Mouse (Mus musculus): ENCODE results near the gene Olfr201. TPM values are rescaled to one million over a fixed set of nuclear protein-coding genes. Genes with fewer than 3 reads are reported as not detected.

The Olfr201 gene
- polyA plus RNA-seq, 1 experiment from 2014 or later = not detected

Other genes starting within 250 kb of the Olfr201 start
- gene Olfr186, start 242.3 kb downstream of the Olfr201 start, polyA plus RNA-seq (2015; fragmentation: Nextera tagmentation; extraction: Ambion mirVana) = not detected in 2 replicates
- not detected in 2 replicates for gene Olfr187, start 232.9 kb downstream of the Olfr201 start, polyA plus RNA-seq (2015; fragmentation: Nextera tagmentation; extraction: Ambion mirVana)
- gene Olfr190, start 194.6 kb downstream of the Olfr201 start, polyA plus RNA-seq (2015; fragmentation: Nextera tagmentation; extraction: Ambion mirVana) = not detected in 2 replicates
- not detected in 2 replicates for gene Olfr191, start 182.8 kb downstream of the Olfr201 start, polyA plus RNA-seq (2015; fragmentation: Nextera tagmentation; extraction: Ambion mirVana)
- gene Olfr193, start 160.8 kb downstream of the Olfr201 start, polyA plus RNA-seq (2015; fragmentation: Nextera tagmentation; extraction: Ambion mirVana) = not detected in 2 replicates
- not detected in 2 replicates for gene Olfr194, start 151.6 kb downstream of the Olfr201 start, polyA plus RNA-seq (2015; fragmentation: Nextera tagmentation; extraction: Ambion mirVana)
- gene Olfr195, start 125.6 kb downstream of the Olfr201 start, polyA plus RNA-seq (2015; fragmentation: Nextera tagmentation; extraction: Ambion mirVana) = not detected in 2 replicates
- not detected in 2 replicates for gene Olfr196, start 102.2 kb downstream of the Olfr201 start, polyA plus RNA-seq (2015; fragmentation: Nextera tagmentation; extraction: Ambion mirVana)
- not detected in 2 replicates for gene Olfr198, start 69.1 kb downstream of the Olfr201 start, polyA plus RNA-seq (2015; fragmentation: Nextera tagmentation; extraction: Ambion mirVana)
- not detected in 2 replicates for gene Olfr199, start 52.9 kb downstream of the Olfr201 start, polyA plus RNA-seq (2015; fragmentation: Nextera tagmentation; extraction: Ambion mirVana)
- gene Olfr202, start 14.2 kb upstream of the Olfr201 start, polyA plus RNA-seq (2015; fragmentation: Nextera tagmentation; extraction: Ambion mirVana) = not detected in 2 replicates
- gene Olfr203, start 26.2 kb upstream of the Olfr201 start, polyA plus RNA-seq (2015; fragmentation: Nextera tagmentation; extraction: Ambion mirVana) = not detected in 2 replicates
- not detected in 2 replicates for gene Olfr204, start 45.6 kb upstream of the Olfr201 start, polyA plus RNA-seq (2015; fragmentation: Nextera tagmentation; extraction: Ambion mirVana)
- not detected in 2 replicates for gene Olfr205, start 58.5 kb upstream of the Olfr201 start, polyA plus RNA-seq (2015; fragmentation: Nextera tagmentation; extraction: Ambion mirVana)
- gene Olfr206, start 76.6 kb upstream of the Olfr201 start, polyA plus RNA-seq (2015; fragmentation: Nextera tagmentation; extraction: Ambion mirVana) = not detected in 2 replicates
- gene Olfr209, start 91.4 kb upstream of the Olfr201 start, polyA plus RNA-seq (2015; fragmentation: Nextera tagmentation; extraction: Ambion mirVana) = not detected in 2 replicates
- 0.06 and 0.08 TPM in 2 replicates for gene Gabrr3, start 134.7 kb upstream of the Olfr201 start, polyA plus RNA-seq (2015; fragmentation: Nextera tagmentation; extraction: Ambion mirVana)
- 30.0 and 31.3 TPM in 2 replicates for gene Riox2, start 199.1 kb upstream of the Olfr201 start, polyA plus RNA-seq (2015; fragmentation: Nextera tagmentation; extraction: Ambion mirVana)

All from limb, embryonic 13.5 days (tissue).